Mouse (Mus musculus) embryonic facial prominence, embryonic 10.5 days (tissue): Measurements from ENCODE around the gene Prss40. TPM values are rescaled to one million over a fixed set of nuclear protein-coding genes. Genes with fewer than 3 reads are reported as not detected.
"Not testable (repeated sequence)": the region's sequence is repeated elsewhere in the genome, so short reads cannot be mapped to it uniquely, and the experiment has no call there.

Experiments
- DNase-seq: peaks from one replicate; pipeline ENCODE4 v3.0.0-alpha.2; 2017; ENCODE audit warnings: low spot score
- H3K27ac ChIP-seq: fragments of 300-500 bp; sonication (generic); replicated peaks from 2 replicates; pipeline ENCODE4 v1.5.1; 2016; ENCODE audit warnings: mild to moderate bottlenecking
- H3K27me3 ChIP-seq: fragments of 300-500 bp; sonication (generic); replicated peaks from 2 replicates; pipeline ENCODE4 v1.6.1; 2016; ENCODE audit warnings: low read depth, mild to moderate bottlenecking; ENCODE audit not compliant: poor library complexity, severe bottlenecking
- H3K36me3 ChIP-seq: fragments of 300-500 bp; sonication (generic); replicated peaks from 2 replicates; pipeline ENCODE4 v1.6.1; 2016; ENCODE audit warnings: mild to moderate bottlenecking, moderate library complexity
- H3K4me1 ChIP-seq: fragments of 300-500 bp; sonication (generic); 2 replicates; pipeline ENCODE4 v1.6.1; 2016
- H3K4me3 ChIP-seq: fragments of 300-500 bp; sonication (generic); 2 replicates; pipeline ENCODE4 v1.5.1; 2016; ENCODE audit warnings: mild to moderate bottlenecking, moderate library complexity
- H3K9me3 ChIP-seq: fragments of 300-500 bp; sonication (generic); 2 replicates; pipeline ENCODE4 v1.6.1; 2016; ENCODE audit warnings: mild to moderate bottlenecking
- WGBS: fragments of 180-500 bp; shearing (Covaris S2); methylation state at CpG from one replicate; pipeline ENCODE4 v1.1.7; 2016; 5-methylcytosine and 5-hydroxymethylcytosine counted together
- polyA plus RNA-seq: library from polyadenylated mRNA; unstranded; fragments of >200 nt; fragmentation: Nextera tagmentation; extraction: Ambion mirVana; gene quantifications from 2 replicates; pipeline ENCODE4 v1.2.1, GENCODE M21; 2016

The Prss40 gene
- polyA plus RNA-seq, 1 experiment from 2014 or later, result not detected

DNA sequence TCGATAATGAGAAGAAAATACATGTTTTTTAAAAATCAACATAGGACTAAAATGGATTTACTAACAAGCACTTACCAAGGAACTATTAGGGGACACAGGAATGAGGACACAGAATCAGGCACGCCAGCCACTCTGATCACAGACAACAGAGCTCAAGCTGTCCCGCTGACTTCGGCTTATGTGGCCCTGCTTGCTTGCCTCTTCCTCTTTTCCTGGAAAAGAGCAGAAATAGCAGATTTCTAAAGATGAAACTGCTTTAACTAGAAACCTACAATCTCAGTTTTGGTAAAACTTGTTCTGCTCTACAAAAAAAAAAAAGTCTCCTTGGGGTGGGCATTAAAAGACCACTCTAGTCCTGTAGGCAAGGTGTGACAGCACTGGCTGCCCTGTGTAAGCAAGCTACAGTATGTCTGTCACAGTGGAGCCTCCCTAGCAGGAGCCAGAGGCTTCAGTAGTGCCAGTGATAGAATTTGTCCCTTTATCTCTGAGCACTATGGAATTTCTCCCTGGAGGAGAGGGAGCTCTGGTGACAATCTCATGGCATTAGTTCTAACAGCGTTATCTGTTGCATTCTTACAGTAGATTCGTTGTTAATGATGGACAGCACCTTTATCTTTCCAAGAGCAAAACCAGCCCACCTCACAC, 38.4 kb downstream of the Prss40 start:
- Histone ChIP-seq H3K9me3 (no peaks in the 10 kb centered on the region), H3K4me1 (no peaks in the 10 kb centered on the region), H3K36me3 (no peaks in the 10 kb centered on the region), H3K4me3 (no peak overlapping the region), H3K27me3 (no peaks in the 10 kb centered on the region), H3K27ac (no peak overlapping the region)
- DNase-seq, result no peak
- 87% methylated on average over 6 of the region's 6 CpGs for WGBS

DNA sequence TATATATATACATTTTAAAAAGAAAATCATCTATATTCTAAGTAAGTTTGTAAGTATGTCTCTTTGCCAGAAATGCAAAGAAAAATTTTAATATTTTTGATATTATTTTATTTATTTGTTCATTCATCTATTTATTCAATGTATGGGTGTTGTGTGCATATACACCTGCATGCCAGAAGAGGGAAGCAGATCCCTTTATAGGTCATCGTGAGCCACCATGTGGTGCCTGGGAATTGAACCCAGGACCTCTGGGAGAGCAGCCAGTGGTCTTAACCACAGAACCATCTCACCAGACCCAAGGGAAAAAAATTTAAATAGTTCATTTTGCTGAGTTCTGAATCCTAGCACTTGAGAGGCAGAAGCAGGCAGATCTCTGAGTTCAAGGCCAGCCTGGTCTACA, 42.5 kb downstream of the Prss40 start:
- H3K9me3 ChIP-seq, result no peaks in the 10 kb centered on the region
- H3K36me3 ChIP-seq, result no peaks in the 10 kb centered on the region
- H3K4me1 ChIP-seq, result no peaks in the 10 kb centered on the region
- no peak for DNase-seq
- 63% methylated on average over 1 of the region's 1 CpGs for whole genome bisulfite sequencing
- no peak overlapping the region for H3K4me3 ChIP-seq
- no peak overlapping the region for H3K27ac ChIP-seq
- H3K27me3 ChIP-seq, result no peaks in the 10 kb centered on the region

DNA sequence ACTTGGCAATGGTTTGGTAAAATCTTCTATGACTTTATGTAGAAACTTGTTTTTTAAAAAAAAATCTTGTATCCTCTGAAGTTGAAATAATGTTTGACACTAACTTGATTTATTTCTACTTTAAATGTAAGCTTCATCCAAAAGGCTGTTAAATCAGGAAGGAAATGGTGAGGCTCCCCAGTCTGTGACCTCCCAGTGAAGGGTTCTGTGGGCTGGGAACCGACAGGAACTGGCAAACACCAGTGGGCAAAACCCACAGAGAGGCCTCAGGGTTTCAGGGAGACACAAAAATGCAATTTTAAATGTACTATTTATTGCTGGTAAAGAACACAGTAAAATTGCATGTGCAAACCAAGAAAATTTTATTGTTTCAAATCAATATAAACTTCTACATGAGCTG, 42.9 kb downstream of the Prss40 start:
- H3K27ac ChIP-seq, H3K4me1 ChIP-seq, H3K27me3 ChIP-seq, H3K36me3 ChIP-seq, DNase-seq, H3K4me3 ChIP-seq, H3K9me3 ChIP-seq: not testable (repeated sequence)
- 74% methylated on average over 1 of the region's 1 CpGs for WGBS

DNA sequence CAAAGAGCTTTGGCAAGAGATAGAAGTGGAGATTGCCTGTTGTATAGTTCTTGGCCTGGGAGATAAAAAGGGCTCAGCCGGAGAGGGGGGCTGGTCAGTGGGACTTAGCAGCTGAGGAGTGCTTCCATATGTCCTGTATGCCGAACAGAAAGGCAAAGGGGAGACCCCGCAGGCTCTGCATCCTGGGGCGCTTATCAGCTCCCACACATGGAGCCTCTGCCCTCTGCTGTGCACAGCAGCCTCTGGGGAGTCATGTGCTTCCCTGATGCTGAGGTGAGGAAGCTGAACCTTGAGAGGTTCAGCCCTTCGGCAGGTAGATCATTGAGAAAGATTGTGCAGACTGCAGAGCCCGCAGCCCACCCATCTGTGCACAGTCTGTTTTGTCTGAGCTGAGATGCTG, 43.4 kb downstream of the Prss40 start:
- 66% methylated on average over 6 of the region's 6 CpGs for WGBS
- not testable (repeated sequence) for DNase-seq, H3K4me3 ChIP-seq, H3K27me3 ChIP-seq, H3K27ac ChIP-seq, H3K4me1 ChIP-seq, H3K9me3 ChIP-seq, H3K36me3 ChIP-seq

DNA sequence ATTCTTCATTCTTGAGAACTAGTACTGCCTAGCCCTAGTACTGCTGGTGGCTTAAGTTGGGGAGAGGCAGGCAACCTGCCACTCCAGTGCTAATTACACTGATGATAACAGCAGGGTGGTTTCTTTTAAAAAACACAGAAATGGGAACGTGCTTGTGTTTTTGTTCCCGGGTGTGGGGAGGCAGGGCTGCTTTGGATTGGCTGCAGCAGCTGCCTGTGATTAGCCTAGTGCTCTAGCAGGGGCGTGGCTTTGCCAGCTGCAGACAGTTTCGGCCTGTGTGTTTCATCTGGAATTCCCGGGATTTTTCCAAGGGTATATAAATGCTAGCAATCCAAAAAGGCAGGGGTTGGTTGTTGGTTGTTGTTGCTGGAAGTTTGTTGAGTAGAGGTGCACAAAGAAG, 44.1 kb downstream of the Prss40 start:
- H3K27me3 ChIP-seq, result no peaks in the 10 kb centered on the region
- no peaks in the 10 kb centered on the region for H3K4me1 ChIP-seq
- no peak overlapping the region for H3K27ac ChIP-seq
- H3K36me3 ChIP-seq, result no peaks in the 10 kb centered on the region
- WGBS, result 49% methylated on average over 5 of the region's 5 CpGs
- no peaks in the 10 kb centered on the region for H3K9me3 ChIP-seq
- DNase-seq, result peak; percentile 33
- H3K4me3 ChIP-seq, result no peak overlapping the region

DNA sequence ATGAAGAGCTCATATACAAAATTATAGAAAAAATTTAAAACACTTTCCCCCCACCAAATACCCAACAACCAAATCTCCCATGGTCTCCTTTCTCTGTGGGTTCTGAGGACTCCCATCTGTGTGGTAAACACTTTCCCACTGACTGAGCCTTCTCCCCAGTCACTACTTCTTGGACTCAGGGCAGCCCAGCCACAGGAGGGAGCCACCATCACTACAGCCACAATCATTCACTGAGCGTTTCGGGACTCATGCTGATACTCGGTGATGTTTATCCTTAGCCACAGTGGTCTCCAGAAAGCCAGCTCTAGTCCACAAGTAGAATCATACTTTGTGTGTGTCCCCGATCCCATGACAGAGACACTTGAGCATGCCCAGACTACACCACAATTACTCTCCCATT, 47.7 kb downstream of the Prss40 start:
- Histone ChIP-seq H3K9me3 (no peaks in the 10 kb centered on the region), H3K4me3 (no peak overlapping the region), H3K27ac (no peak overlapping the region), H3K27me3 (no peaks in the 10 kb centered on the region), H3K4me1 (peaks cover 12% of the 10 kb centered on the region), H3K36me3 (no peaks in the 10 kb centered on the region)
- no peak for DNase-seq
- 73% methylated on average over 4 of the region's 4 CpGs for WGBS

DNA sequence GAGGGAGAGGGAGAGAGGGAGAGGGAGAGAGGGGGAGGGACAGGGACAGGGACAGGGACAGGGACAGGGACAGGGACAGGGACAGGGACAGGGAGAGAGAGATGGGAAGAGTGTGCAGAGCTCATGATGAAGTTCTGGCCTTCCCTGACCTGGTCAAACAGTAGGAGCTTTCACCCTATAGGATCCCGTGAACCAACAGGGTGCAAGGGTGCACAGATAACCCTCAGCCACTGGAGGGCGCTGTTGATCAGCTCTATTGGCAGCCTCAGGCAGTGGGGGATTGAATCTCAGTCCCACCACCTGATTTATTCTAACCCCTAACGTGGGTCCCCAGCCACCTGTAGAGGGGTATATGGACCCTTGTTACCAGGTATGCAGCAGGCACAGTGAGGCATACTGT, 49.7 kb downstream of the Prss40 start:
- Histone ChIP-seq H3K4me3 (peak overlapping the region; percentile 43; the same call in 1 of the 2 replicates), H3K27ac (no peak overlapping the region), H3K27me3 (no peaks in the 10 kb centered on the region), H3K4me1 (peaks cover 12% of the 10 kb centered on the region), H3K36me3 (no peaks in the 10 kb centered on the region), H3K9me3 (no peaks in the 10 kb centered on the region)
- 5% methylated on average over 3 of the region's 3 CpGs for WGBS
- DNase-seq, result peak; percentile 61

- 3% methylated on average over 7 of the region's 7 CpGs for WGBS
- DNase-seq, result peak; percentile 22
- H3K9me3 ChIP-seq, result no peaks in the 10 kb centered on the region
- H3K27ac ChIP-seq, result no peak overlapping the region
- no peaks in the 10 kb centered on the region for H3K36me3 ChIP-seq
- H3K4me3 ChIP-seq, result peak overlapping the region; percentile 43
- peaks cover 12% of the 10 kb centered on the region for H3K4me1 ChIP-seq
- H3K27me3 ChIP-seq, result no peaks in the 10 kb centered on the region
Measured at GRCm38 (mm10) chr1:34510575-34510981, 50.2 kb downstream of the Prss40 start.

GRCm38 (mm10) chr1:34507986-34508385, 52.8 kb downstream of the Prss40 start:
- WGBS, result 85% methylated on average over 3 of the region's 3 CpGs
- no peak for DNase-seq
- H3K27me3 ChIP-seq, result no peaks in the 10 kb centered on the region
- no peak overlapping the region for H3K4me3 ChIP-seq
- H3K27ac ChIP-seq, result no peak overlapping the region
- H3K4me1 ChIP-seq, result peaks cover 16% of the 10 kb centered on the region
- no peaks in the 10 kb centered on the region for H3K9me3 ChIP-seq
- H3K36me3 ChIP-seq, result no peaks in the 10 kb centered on the region

- H3K4me3 ChIP-seq, result no peak overlapping the region
- H3K27me3 ChIP-seq, result no peaks in the 10 kb centered on the region
- DNase-seq, result no peak
- no peaks in the 10 kb centered on the region for H3K36me3 ChIP-seq
- H3K9me3 ChIP-seq, result no peaks in the 10 kb centered on the region
- H3K4me1 ChIP-seq, result peaks cover 14% of the 10 kb centered on the region
- WGBS, result 82% methylated on average over 4 of the region's 4 CpGs
- no peak overlapping the region for H3K27ac ChIP-seq
Measured at GRCm38 (mm10) chr1:34505970-34506551, 54.7 kb downstream of the Prss40 start.

DNA sequence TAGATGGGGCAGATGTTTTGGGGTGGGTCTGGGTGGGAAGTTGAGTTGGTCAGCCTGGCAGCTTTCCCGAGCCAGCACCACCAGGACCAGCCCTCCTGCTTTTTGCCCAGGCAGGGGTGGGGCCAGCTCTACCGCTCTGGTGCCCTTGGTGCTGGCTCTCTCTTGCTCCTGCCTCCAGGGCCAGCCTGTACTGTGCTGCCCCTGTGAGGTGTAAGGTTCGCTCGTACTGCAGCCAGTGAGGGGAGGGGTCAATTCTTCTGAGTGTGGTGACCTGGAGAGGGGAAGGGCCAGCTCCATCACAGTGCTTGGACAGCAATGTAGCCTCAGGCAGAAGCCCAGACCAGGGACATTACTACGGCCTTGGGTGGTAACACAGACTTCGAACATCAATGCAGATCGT, 55.4 kb downstream of the Prss40 start:
- H3K4me1 ChIP-seq, result peaks cover 7% of the 10 kb centered on the region
- no peak for DNase-seq
- no peak overlapping the region for H3K27ac ChIP-seq
- H3K36me3 ChIP-seq, result no peaks in the 10 kb centered on the region
- H3K27me3 ChIP-seq, result no peaks in the 10 kb centered on the region
- 54% methylated on average over 7 of the region's 7 CpGs for WGBS
- no peak overlapping the region for H3K4me3 ChIP-seq
- no peaks in the 10 kb centered on the region for H3K9me3 ChIP-seq

DNA sequence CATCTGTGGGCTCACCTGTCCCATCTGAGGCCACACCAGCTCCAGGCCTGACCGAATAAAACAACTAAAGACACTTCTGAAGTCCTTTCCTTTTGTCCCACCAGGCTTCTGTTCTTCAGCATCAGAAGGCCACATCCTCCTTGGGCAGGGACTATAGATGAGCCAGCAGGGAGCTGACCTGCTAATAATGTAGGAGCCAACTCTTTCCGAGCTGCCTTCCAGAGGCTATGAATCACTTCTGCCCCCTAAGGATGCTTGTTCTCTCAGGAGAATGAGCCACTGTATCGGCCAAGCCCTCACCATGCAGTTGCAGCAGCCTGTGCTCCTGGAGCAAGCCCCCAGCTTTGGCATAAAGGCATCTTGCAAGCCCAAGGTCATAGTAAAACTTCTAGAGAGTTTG, 57.8 kb downstream of the Prss40 start:
- H3K27ac ChIP-seq, result no peak overlapping the region
- 57% methylated on average over 3 of the region's 3 CpGs for WGBS
- H3K4me3 ChIP-seq, result no peak overlapping the region
- DNase-seq, result no peak
- H3K36me3 ChIP-seq, result no peaks in the 10 kb centered on the region
- H3K27me3 ChIP-seq, result no peaks in the 10 kb centered on the region
- H3K9me3 ChIP-seq, result no peaks in the 10 kb centered on the region
- H3K4me1 ChIP-seq, result peaks cover 4% of the 10 kb centered on the region; the same call in 1 of the 2 replicates
